Mouse (Mus musculus) telencephalon, adult 2 months (tissue): ENCODE results near the gene Znrd1as.
A peak's percentile ranks its signal among the peaks of the same experiment; 100 is the strongest.
"Not testable (repeated sequence)": the region's sequence is repeated elsewhere in the genome, so short reads cannot be mapped to it uniquely, and the experiment has no call there.

Experiments used
- DNase-seq: peaks from one replicate; pipeline ENCODE4 v3.0.0-alpha.2; 2011; ENCODE audit warnings: low read depth, low spot score

The Znrd1as gene

DNA sequence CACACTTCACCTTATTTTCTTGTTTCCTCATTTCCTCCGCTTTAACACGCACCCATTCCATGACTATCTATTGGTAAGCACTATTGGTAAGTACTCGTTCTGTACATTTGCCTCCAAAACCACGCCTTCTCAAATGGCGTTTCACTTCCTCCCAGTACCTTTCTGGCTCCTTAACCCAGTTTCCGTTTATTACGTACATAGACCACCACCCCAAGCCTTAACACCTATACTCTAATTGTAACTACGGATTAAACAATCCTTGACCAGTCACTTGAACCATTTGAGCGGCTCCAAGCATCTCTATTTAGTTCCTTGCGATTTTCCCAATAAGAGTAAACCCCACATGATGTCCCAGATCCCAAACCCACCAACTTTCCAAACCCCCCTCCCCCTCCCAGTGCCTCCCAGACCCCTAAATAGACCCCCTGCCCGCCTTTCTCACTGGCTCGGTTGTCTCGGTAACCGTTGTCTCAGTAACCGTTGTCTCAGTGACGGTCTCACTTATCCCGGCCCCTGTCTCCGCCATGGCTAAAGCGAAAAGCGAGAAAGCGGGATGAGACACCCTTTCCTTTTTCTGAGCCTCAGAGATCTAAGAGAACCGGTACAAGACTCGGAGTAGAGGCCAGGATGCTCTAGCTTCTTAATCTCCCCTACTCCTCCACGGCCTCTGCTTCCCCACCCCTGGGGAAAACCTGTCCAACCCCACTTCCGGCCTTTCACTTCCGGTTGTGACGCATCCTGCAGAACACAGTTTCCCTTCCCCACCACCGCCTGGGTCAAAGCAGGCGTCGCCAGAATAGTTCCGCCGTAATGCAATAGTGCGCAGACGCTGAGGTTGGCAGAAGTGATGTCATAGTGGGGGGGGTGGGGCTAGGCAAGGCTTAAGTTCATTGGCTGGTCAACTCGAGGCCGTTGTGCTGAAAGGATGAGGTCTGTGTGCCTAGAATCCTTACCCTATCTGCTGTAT, 7.1 kb upstream of the Znrd1as start, which contains the start of gene Ppp1r11:
Gene Ppp1r11, minus strand, starts transcription at position 761 of the 967 bp plus-strand sequence.
- DNase-seq = peak; percentile 99

DNA sequence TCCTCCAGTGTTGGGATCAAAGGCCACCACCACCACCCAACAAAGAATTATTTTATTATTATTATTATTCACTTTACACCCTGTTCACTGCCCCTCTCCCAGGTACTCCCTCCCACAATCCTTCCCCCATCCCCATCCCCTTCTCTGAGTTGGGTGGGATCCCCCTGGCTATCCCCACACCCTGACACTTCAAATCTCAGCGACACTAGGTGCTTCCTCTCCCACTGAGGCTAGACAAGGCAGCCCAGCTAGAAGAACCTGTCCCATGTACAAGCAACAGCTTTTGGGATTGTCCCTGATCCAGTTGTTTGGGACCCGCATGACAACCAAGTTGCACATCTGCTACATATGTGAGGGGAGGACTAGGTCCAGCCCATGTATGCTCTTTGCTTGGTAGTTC, 5.8 kb upstream of the Znrd1as start:
- DNase-seq = no peak

DNA sequence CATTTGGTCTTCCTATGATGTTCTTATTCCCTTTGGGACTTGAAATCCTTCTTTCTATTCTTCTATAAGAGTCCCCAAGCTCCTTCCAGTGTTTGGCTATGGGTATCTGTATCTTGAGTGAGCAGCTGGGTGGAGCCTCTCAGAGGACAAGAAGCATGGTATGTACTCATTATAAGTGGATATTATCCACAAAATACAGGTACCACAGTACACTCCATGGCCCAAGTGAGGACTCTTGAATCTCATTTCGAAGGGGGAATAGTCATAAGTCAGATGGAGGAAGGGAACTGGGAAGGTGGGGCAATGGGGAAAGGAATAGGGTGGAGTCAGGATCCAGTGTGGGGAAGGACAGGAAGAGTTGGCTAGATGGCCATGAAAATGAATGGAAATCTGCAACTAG, 5.3 kb upstream of the Znrd1as start:
- DNase-seq = no peak

DNA sequence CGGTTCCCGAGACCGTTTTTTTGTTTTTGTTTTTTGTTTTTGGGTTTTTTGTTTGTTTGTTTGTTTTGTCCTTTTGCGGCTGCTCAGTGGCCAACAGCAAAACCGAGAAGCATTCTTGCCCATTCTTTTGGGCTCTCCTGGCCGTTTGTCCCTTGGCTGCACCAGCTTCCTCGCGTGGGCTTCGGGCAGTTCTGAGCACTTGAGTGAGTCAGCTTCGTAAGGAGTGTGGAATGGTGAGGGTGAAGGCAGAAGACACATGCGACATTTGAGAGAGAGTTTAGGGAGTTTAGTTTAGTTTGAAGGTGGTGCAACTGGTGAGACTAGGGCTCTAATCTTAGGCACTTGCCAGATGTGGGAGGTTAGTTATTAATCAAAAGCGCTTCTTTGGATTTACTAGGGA, 492 bp downstream of the Znrd1as start:
- no peak for DNase-seq

DNA sequence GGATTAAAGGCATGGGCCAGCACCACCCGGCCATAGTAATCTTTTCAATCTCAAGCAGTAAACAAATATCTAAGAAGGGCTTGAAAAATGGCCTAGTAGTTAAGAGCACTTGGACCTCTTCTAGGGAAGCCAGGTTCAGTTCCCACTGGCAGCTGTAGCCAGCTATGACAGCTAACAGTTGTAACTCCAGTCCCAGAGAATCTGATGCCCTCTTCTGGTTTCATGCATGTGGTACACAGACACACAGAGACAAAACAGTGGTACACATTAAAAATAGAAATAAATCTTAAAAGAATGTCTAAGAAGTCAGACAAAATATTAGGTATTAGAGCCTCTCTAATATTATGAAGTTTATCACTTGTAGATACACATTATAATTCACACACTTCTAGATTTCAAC, 2.7 kb downstream of the Znrd1as start:
- no peak for DNase-seq

DNA sequence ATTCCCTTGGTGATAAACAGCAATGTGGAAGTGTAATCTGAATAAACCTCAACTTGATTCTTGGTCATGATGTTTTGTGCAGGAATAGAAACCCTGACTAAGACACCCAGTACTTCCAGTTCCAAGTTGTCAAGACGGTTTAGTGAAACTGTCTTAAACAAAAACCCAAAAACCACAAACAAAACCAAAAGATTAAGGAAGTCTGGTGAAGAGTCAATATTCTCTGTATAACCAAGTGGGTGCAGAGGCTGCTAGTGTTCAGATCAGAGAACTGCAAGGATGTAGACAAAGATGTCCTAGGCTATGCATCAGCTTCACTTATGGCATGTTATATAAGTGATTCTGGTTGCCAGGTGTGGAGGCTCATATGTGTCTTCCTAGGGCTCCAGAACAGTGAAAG, 8.5 kb downstream of the Znrd1as start:
- no peak for DNase-seq

DNA sequence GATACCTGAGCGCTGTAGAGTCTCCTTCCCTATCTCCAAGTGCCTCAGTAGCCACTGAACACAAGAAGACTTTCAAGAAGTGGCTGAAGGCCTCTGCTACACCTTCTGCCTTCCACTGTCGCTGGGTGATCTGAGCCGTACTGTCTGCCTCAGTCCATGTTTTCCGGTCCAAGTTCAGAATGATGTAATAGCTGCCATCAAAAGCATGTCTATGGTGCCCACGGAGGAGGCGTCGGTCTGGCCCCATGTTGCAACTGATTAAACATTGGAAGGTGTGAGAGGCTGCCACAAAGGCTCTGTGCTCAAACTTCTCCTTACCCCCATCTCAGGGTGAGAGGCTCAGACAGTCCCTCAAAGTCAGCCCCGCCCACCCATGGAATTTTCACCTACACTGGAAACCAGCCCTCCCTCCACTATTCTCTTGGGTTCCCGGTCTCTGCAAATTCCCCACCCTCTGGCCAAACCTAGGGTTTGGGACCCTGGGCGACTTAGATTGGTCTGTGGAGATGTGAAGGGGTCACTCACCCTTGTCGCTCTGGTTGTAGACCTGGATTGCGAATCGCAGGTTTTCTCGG, 12.0 kb downstream of the Znrd1as start:
- no peak for DNase-seq

DNA sequence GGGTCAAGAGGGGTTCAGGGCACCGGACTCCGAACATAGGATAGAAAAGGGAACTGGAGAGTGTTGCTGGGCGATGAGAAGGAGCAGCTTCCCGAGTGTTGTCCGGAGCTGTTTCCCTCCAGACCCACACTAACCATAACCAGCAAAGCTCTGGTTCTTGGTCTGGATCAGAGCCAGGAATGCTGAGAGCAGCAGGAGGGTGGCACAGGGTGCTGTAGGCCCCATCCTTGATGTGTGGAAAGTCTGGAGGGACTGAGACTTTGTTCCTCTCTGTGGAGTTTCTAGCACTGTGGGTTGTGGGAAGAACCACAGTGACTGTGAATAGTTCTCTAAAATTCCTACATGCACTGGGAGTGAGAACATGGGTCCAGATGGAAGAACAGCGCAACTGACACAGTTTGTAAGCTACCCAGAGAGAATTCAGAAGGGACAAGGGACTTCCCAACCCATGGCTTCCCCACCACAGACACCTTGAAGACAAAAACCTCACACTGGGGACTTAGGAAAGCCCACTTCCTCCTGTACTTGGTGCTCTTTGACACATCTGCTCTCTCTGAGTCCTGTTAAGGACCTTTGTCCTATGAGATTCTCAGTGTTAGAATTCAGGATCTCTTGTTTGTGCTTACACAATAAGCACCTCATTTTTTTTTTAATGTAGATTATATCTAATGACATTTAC, 12.9 kb downstream of the Znrd1as start:
- DNase-seq = no peak

DNA sequence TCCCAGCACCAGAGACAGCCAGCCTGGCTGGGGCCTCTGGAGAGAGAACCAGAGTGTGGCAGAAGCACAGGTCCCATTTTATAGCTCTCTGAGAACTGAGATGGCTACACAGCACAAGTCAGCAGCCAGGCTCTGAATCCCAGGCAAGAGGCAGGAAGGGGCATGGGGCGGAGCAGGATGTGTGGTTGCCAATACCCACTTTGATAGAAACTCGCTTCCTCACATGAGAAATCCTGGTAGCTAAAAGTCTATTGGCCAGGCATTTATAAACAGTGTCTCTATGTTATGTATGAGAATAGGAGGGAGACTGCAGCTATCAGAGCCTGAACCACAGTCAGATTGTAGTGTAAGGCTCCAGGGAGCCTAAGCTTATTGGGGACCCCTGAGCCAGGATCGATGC, 14.4 kb downstream of the Znrd1as start:
- DNase-seq = no peak

DNA sequence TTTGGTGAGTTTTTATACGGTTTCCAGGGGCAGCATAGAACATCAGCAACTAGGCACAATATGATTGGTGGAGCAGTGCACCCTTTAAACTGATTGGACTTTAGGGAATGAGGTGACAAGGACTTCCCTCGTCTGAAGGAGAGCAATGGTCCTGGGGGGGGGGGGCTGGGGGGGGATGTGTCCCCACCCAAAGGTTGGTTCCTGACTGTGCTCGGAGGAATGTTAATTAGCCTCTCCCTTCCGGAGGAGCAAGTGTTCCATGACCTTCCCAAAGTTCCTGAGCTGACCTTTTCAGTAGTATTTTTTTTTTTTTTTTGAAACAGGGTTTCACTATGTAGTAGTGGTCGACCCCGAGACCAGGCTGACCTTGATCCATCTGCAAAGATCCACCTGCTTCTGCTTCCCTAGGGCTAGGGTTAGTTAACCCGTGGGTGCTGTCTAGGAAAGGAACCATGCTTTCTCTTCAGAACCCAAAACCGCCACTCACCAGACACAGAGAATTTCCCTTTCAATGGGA, 14.9 kb downstream of the Znrd1as start:
- DNase-seq = no peak

DNA sequence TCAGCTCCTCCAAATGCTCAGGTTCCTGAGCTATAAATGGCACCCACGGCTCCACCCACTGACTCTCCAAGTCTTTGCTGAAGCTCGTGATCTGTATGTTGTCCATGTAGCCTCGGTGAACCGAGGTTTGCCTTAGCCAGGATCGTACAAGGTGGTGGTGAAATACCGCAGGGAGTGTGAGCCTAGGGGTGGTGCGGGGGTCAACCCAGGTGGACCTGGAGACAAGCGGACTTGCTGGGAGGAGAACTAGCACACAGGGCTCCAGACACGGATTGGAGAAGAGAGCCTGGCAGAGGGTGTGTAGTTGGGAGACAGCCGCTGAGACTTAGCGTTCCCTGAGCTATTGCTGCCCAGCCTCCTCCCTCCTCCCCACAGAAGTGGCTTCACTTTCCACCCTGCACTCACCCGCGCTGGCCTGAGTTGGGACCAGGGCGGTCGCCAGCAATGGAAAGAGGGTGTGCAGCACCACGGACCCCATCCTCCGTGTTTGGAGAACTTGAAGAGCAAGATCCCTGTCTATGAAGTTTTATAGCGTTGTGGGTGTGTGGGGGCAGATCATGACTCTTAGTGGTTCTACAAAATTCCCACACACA, 22.9 kb downstream of the Znrd1as start, which contains the start of gene 2410137M14Rik:
Gene 2410137M14Rik, minus strand, starts transcription at position 17 of the 593 bp plus-strand sequence.
- no peak for DNase-seq

DNA sequence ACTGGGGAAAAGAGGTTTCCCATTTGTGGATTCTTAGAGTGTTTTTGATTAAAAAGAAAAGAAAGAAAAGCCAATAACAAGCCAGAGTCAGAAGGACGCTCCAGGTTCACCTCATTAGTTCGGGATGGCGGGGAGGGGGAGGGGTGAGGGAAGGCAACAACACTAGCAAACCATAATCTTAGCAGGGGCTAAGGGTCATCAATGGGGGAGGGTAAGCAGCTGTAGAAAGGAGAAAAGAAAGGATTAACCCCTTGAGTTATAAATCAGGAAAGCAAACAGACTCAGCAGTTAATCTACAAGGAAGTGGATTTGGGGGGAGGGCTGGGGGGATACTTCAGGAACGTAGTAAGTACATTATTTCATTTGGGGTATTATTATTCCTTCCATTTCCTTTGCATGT, 23.5 kb downstream of the Znrd1as start:
- no peak for DNase-seq

DNA sequence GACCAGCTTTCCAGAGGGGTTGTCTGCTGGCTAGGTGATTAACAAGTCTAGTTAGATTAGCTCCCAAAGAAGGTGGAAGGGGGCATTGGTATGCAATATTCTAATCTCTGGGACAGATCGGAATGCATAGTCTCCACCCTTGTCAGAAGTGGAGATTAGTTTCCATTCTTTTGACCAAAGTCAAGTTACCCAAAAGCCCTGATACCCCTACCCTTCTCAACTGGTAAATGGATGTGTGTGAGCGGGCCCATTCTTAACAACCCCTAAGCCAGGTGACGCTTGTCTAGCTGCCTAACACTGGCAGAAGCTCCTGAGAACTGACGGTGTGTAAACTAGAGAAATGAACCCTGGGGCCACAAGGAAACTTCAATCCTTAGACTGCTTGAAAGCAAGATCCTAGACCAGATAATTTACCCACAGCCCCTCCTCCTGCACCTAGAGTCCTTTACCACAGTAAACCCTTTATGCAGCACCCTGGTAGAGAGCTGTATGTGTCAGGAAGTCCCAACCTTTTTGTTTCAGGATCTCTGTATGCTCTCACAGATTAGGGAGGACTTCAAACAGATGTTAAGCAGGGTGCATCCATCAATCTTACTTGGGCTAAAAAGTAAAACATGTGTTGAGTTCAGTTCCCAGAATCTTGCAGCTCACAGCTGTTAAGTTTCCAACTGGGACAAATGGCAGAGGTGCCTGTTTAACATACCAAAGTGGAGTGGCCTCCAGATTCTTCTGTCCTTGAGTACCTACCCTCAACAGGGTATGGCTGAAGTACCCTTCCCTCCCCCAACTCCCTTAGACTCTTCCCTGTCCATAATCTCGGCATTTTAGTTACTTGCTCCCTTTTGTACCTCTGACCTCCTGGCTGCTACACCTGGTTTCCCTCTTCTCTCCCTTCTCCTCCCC, 24.1 kb downstream of the Znrd1as start:
- DNase-seq = no peak

DNA sequence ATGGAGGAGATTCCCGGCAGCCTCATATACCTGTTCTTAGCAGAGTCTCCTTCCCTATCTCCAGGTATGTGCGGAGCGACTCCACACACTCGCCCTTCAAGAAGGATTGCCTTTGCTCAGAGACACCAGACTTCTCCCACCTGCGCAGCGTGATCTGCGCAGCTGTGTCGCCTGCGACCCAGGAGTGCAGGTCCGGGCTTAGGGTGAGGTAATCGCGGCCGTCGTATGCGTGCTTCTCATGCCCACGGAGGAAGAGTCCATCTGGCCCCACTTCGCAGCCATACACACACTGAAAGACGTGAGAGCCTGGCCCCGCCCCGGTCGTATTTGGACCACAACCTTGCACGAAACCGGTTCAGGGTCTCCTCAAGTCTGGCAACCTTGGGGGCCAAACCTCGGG, 30.1 kb downstream of the Znrd1as start:
- no peak for DNase-seq

DNA sequence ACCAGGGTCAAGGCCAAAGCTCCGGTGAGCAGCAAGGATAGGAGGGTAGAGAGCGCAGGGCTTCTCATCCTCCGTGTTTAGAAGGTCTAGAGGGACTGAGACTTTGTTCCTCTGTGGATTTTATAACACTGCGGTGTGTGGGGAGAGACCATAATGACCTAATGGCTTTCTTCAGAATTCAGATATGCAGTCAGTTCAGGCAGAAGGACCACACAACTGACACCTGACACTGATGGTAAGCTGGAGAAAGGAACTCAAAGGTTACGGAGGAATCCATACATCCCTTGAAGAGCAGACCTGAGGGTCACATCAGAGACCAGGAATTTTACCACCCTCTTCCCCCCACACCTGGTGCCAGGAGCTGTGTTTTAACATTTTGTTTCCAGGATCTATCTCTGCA, 31.0 kb downstream of the Znrd1as start, which contains the start of gene H2-M5:
Gene H2-M5, minus strand, starts transcription at position 101 of the 400 bp plus-strand sequence.
- DNase-seq = no peak

DNA sequence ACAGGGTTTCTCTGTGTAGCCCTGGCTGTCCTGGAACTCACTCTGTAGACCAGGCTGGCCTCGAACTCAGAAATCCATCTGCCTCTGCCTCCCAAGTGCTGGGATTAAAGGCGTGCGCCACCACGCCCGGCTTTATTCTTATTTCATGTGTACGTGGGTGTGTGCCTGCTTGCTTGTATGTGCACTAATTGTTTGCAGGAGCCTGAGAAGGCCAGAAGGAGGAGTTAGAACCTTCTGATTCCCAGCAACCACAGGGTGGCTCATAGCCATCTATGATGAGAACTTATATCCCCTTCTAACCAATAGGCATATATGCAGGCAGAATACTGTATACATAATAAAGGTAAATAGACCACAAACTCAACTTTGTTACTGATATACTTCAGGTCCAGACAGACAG, 32.2 kb downstream of the Znrd1as start:
- DNase-seq = not testable (repeated sequence)

DNA sequence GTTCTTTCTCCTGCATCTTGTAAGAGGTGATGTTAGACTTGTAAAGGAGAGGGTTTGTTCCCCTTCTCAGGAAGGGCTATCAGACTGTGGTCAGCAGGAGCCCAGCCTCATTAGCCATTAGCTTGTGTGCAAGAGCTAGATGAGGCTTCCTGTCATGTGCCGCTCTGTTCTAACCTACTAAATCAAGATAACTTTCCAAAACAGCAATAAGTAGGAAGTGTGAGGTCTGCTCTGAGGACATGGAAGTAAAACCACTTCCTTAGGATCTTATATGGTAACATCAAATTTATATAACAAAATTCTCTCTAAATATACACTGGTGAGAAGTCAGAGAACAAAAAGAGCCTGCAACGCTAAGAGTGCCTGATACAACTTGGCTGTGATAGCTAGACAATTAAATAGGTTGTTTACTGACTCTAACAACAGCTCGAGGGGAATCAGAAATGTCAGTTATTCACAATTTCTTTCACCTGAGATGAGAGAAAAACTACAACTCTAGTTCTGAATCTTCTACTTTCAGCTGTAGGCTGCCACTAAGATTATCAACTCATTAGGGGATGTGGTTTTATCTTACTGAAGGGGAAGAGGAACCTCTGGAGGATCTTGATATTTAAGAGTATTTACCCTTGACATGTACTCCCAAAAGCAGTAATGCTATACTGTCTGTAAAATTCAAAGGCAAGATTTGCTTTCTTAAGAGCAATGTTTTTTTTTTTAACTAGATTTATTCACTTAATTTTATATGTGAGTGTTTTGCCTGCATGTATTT, 34.1 kb downstream of the Znrd1as start:
- no peak for DNase-seq

DNA sequence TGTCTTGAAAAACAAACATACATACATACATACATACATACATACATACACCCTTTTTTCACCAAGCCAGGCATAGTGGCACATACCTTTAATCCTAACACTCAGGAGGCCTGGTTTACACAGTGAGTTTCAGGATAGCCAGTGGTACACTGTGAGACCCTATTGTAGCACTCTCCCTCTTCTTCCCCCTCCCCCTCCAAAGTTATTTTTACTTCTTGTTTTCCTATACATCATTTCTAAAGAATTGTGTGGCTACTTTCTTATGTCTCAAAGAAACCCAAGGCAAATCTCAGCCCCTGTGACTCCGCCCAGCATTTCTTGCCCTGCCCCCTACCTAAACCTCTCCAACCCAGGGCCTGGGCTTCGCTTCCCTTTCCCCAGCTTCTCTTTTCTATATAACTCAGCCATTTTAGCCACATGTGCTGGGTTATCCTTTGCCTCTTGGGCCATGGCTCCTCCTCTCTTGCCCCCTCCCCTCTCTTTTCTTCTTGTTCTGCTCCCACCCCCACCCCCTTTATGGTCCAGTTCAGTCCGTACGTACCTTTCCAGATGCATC, 35.5 kb downstream of the Znrd1as start:
- no peak for DNase-seq

DNA sequence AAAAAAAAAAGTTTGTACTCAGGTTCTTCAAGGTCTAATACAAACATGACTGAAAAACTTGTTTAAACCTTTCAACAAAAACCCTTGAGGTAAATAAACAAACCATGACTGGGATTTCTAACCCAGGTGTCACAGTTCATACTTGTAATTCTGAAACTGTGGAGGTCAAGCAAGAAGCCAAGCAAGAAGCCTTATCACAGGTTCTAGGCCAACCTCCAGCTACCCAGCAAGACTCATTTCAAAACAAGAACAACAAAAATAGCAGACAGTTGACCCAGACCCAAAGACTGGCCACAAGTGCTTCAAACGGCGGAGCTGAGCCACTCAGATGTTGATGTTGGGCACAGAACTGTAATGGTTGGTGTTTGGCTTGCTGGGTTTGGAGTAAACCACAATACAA, 36.1 kb downstream of the Znrd1as start:
- no peak for DNase-seq

DNA sequence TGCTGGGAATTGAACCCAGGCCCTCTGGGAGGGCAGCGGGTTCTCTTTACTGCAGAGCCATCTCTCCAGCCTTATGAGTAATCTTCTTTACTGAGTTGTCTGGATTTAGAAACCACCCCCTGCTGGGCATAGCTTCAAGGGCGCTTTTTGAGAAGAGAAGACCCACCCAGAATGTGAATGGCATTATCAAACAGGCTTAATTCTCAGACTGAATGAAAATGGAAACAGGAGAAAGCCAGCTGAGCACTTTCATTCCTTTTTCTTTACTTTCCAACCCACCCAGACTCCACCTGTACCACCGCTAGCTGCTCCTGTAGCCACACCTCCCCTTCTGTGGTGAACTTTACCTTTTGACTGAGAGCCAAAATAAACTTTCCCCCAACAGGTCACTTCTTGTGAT, 37.1 kb downstream of the Znrd1as start:
- no peak for DNase-seq
